Mouse (Mus musculus) ES-CJ7 (cell line): ENCODE measurements at regions not wholly inside any gene's neighbourhood (a gene's known extent, or its start where the extent isn't known, plus 50 kb on each side); places are given as distances from the start of the nearest gene placed in this dataset.

Source experiments
- DNase-seq: peaks from one replicate; pipeline ENCODE4 v3.0.0; 2011; ENCODE audit warnings: low read depth, low spot score

DNA sequence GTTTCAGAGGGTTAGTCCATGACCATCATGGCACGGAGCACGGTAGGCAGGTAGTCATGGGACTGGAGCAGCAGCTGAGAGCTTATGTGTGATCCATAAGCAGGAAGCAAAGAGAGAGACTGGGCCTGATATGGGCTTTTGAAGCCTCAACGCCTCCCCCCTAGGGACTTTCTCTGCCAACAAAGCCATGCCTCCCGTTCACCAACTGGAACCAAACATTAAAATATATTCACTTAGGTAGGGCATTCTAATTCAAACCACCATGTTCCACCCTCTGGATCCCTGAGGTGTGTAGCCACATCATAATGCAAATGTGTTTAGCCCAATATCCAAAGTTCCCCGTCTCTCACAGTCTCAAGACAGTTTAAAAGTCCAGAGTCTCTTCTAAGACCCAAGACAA lies 85.3 kb upstream of the Ltbp1 start:
- no peak for DNase-seq

DNA sequence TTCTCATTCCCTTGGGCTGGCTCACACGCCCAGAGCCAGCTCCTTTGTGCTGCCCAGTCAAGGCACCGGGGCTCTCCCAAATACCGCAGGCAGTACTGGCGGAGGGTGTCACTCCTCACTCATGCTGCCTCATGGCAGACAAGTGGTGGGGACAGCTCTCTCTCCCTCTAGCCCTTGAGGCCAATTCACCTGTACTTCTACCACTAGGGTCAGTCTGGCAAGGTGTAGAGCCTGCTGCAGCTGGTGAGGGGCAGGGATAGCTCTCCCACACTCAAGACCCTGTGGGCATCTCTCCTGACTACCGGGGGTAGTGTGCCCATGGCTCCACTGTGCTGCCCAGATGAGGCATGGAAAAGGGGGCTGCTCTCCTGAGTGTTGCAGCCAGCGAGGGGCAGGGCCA lies 84.0 kb upstream of the Ltbp1 start:
- DNase-seq: no peak

DNA sequence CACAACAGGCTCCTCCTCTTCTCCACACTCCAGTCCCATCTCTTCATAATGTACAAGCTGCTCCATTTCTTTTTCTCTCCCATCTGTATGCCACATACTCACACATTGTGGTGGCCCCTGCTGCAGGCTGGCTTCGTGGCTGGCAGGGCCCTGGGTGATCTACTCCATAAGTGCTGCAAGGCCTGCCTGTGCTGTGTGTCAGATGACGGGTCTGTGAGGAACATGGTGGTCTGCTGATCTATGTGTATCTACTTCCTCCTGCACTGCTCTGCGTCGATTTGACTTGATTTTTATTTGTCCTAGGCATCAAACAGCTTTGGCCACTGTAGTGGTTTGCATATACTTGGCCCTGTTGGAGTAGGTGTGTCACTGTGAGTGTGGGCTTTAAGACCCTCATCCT lies 83.4 kb upstream of the Ltbp1 start:
- no peak for DNase-seq

DNA sequence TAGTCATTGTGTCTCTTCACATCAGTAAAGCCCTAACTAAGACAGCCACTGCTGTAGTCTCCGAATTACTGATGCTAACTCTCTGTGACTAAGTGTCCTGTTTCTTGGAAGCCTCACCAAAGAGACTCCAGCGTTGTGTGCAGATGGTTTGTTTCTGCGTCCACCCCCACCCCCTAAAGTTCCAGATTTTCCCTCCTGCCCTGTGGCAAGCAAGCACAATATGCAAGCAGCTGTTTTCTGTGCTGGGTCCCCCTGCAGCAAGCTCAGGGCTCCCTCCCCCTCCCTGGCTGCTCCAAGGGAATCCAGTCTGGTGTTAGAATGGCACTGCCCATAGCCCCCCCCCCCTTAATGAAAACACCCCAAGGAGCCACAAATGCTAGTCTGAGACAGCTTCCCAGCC lies 82.8 kb upstream of the Ltbp1 start:
- no peak for DNase-seq

DNA sequence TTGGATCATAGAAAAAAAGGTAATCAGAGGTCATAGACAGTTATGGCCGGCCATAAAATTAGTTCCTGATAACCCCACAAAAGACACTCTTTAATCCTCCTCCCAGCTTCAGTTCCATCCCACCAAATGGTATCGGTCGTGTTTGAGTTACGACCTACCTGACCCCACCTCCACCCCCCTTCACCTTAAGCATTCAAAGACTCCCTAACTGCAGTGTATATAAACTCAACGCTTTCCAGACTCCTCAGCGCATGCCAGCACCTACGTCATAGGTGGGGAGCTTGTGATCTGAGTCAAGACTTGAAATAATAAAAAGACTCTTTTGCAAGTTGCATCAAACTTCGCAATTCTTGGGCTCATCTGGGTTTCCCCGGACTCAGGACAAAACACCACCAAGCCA lies 82.3 kb upstream of the Ltbp1 start:
- no peak for DNase-seq

DNA sequence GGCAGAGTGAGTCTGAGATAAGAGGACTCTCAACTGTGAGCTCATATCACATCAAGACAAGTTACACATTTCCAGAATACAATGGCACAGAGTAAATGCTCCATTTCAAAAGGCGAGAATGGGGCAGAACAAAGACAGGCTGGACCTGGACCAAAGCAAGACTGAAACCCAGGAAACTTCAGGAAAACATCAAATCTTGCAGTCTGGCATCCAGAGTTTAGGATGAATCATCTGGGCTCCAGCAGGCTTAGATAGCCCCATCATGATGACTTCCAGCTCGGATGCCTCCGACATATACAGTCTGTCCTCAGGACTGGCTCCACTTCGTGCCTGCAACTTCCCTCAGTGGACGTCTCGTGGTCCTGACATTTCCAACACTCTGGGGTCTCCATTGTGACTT lies 80.2 kb upstream of the Ltbp1 start:
- DNase-seq: no peak

DNA sequence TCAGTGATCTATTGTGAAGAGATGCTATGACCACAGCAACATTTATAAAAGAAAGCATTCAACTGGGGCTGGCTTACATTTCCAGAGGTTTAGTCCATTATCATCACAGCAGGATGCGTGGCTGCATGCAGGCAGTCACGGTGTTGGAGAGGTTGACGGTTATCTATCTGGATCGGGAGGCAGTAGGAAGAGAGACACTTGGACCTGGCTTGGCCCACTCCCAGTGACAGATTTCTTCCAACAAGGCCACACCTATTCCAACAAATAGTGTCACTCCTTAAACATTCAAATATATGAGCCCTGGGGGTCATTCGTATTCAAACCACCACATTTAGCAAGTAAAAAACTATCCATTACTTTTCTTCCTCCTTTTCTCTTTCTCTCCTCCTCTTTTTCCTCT lies 77.4 kb upstream of the Ltbp1 start:
- peak; percentile 64 for DNase-seq

DNA sequence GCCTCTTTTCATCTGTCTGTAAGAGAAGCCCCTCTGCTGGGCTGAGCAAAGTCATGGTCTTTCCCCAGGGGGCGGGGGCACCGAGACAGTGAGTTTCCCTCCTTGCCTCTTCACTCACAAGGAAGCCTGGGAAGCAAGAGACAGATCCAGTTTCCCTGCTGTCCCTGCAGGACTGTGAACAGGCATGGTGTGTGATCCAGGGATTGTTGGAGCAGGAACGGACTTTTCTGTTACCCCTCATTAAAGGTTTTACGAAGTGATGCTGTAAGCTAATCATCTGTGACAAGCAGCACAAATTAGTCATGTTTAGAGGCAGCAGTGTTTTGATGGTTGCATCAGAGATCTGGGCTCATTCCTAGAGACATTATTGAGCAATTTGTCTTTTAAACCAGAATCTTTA lies 73.8 kb upstream of the Ltbp1 start:
- DNase-seq: no peak

DNA sequence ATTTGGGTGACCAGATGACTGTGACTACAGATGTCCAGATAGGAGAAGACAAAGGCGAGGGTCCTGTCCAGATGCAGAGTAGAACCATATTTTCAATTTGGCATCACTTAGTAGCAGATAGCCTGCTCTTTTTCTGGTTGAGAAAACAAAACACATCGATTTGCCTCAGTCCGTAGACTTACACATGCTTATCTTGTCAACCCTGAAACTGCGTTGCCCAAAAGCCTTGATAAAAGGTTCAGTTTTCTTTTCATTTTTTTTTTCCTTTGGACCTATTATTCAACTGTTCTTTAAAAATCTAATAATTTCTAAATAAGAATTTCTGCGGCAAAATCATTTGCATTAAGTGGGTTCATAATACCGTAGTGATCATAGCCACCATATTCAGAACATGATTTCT lies 64.0 kb upstream of the Ltbp1 start:
- no peak for DNase-seq

DNA sequence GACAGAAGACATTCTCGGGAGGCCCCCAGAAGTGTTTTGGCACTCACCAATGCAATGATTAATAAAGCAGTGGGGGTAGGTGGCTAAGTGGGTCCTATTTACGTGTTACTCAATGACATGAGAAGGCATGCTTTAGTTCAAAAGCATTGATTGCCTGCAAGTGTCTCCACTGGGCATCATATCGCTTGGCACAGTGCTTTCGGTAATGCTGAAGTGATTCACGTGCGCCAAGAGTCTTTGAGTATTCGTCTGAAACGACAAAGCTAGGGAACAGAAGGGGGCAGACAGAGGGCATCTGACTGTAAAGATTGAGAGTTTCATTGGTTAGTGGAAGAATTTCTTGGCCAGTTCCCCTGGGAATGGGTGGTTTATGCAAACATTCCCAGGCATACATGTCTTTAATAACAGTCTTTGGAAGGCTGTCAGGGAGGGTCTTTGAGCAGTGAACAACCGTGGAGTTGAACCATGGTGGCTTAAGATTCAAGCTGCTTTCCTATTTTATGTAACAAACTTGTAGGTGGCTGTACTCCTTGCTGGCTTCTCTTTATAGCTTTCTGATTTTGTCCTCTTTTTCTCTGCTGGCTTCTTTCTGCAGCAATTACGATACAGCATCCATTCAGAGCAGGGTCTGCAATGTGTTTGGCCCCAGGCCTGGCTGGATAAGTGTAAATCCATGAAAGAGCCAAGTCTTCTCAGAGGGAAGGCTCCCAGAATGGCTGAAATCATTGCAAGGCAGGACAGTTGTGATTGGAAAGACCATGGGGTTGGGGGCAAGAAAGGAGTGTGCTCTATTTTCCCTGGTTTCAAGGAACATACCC lies 62.2 kb upstream of the Ltbp1 start:
- no peak for DNase-seq

DNA sequence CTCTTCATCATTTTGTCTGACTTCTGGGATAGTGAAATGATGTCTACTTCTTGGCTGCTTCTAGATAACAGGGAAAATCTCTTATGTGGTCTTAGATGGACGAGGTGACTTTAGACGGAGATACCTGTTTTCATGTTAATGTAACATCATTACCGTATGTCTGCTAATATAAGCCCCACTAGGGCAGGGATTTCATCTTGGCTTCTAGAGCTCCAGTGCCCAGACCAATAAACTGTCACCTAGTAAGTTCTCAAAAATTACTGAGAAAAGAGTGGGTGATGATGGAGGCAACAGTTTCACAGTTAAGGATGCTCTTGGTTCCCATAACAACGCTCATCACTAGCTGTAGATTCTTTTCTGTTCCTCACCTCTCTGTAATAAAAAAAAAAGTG lies 61.6 kb upstream of the Ltbp1 start:
- DNase-seq: no peak

DNA sequence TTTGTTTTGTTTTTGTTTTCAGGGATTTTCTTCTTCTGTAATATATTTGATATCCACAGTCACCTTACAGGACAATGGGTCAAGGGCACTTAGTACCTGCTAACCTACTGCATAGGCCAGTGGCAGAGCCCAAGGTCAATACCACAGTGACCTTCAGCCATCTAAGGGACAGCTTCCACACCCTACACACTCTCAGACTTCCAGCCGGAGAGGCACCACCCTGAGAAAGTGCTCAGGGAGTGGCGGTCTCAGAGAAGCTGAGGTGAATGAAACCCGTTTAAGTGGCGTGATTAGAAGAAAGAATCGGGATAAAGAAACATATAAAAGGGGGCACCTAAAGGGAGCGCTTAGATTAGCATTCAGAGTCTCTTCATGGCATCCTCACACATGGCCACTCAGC lies 60.2 kb upstream of the Ltbp1 start:
- peak; percentile 62 for DNase-seq

DNA sequence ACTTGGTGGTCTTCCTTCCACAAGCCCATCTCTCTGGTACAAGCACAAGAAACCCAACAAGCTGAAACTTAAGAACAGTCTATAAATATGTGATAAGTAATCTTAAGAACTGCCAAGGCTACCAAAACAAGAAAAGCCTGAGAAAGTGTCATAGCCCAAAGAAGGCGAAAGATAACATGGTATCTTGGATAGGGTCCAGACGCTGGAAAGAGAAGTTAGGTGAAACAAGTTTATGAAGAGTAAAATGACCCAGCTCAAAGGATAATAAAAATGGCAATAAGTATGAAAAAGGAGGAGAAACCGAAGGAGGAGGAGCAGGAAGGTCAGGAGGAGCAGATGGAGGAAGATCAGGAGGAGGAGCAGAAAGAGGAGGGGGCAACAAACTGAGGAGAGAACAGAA lies 56.9 kb upstream of the Ltbp1 start:
- DNase-seq: no peak

DNA sequence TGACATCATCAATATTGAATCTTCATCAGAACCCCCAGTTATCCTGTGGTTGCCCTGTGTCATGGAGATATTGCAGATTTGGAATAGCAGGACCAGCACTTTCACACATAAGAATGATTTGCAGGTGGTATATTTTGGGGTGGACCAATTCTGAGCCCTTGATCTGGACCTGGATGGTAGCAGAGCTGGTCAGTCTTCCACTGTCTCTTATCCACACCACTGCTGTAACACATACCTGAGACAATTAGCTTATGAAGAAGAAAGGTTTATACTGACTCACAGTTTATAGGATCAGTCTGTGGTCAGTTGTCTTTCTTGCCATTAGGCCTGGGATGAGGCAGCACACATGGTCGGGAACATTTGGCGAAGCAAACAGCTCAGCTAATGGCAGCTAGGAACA lies 55.1 kb upstream of the Ltbp1 start:
- no peak for DNase-seq

DNA sequence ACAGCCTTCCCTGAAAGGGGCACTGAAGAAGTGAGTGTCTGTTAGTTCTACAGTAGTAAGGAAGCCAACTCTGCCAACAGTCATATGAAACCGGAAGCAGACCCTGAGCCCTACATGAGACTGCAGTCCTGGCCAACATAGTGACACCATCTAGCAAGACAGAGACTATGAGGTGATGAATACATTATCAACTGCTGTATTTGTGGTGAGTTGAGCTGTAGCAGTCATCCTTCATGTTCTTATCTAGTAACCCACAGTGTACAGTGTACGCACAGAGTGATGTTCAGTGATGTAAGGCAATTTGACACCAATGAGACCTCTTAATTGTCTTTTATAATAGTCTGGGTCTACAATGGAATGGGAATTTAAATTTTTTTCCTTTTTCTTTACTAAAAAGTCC lies 50.4 kb upstream of the Ltbp1 start:
- no peak for DNase-seq
